Mouse (Mus musculus): ENCODE measurements around the gene Gm28036.
"Not testable (repeated sequence)": the region's sequence is repeated elsewhere in the genome, so short reads cannot be mapped to it uniquely, and the experiment has no call there.

The Gm28036 gene

DNA sequence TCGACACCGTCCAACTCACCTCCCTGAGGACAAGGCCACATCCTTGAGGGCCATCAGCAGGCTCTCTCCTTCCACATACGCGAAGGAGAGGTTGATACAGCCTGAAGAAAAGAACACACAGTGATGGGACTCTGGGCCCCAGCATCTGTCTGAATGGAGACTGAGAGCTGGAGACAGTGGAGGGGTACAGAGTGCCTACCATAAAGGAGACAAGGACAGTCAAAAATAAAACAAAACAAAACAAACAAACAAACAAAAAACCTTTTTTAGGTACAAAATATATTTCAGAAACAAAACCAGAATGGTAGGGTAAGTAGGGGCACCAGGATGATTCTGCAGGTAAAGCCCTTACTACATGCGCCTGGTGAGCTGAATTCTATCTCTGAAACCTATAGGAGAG, at the start of gene Gm28036:
TSS of gene Gm28036 (minus strand) at position 101 of the 400 bp plus-strand sequence.
- DNase-seq, result no peak

DNA sequence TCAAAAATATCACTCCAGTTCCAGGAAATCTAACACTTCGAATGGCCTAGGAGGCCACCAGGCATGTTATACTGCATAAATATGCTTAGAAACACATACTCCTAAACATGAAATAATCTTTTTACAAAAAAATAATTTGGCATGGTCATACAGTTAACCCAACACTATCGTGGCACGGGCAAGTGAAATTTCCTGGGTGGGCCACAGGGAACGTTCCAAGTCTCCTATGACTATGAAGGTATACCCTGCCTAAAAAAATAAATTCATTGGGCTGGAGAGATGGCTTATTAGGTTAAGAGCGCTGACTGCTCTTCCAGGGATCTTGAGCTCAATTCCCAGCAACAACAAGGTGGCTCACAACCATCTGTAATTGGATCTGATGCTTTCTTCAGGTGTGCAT, 39.7 kb upstream of the Gm28036 start:
- no peak for DNase-seq

DNA sequence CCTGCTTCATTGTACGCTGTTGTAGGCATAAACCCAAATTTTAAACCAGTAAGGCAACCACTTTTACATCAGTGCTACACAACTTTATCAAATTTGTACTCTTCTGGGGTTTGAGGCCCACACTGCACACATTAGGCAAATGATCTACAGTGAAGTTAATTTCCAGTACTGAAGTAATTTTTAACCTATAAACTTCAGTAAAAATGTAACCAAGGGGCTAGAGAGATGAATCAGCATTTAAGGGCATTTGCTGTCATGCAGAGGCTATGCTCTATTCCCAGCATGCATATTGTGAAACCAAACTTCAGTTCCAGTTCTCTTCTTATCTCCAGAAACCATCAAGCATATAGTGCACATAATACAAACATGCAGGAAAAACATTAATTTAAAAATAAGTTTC, 38.6 kb upstream of the Gm28036 start:
- no peak for DNase-seq

DNA sequence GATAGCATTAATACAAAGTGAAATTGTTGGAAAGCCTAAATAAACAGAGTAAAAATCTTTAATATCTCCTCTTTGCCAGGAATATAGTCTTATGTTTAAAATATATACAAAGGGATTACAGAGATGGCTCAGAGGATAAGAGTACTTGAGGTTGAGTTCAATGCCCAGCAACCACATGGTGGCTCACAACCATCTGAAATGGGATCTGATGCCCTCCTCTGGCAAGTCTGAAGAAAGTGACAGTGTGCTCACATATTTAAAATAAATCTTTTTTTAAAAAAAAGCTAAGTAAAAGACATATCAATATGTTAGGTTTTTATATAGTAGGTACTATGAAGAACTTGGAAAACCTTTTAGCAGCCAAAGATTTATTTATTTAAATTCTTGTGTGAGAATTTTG, 24.6 kb upstream of the Gm28036 start:
- DNase-seq, result no peak

DNA sequence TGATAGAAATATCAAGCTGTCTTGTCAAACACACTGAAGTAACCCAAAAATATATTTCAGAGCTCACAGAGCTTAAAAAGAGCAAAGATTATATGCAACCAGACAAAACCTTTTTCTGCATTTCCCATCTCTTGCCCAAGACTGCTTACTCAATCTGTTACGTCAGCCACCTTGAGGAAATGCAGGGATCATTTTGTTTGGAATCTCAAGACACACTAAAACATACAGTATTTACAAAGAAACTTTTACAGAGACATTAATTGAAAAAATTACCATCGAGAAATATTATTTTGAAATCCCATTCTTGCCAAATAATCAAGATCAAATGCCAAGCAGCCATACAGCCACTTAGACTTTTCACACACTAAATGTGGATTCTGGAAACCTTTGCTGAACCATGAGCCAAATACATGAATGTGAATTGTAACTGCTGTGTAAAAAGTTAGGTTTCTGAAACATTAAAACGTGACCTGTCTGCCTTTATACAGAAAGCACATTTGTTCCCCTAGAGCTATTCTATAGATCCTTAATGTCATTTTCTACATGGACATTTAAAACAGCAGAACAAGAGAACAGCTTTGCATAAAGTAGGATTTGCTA, 20.5 kb upstream of the Gm28036 start:
- DNase-seq, result no peak

GRCm38 (mm10) chr2:156146272-156146989, 19.5 kb upstream of the Gm28036 start:
- no peak for DNase-seq

GRCm38 (mm10) chr2:156145486-156146130, 18.7 kb upstream of the Gm28036 start:
- DNase-seq, result no peak

- DNase-seq, result peak; percentile 95
These were observed 17.2 kb upstream of the Gm28036 start, which contains the start of the genes Romo1 and Nfs1 for GRCm38 (mm10) chr2:156143953-156144724. Romo1 (plus strand) TSS chr2:156144039. Nfs1 (minus strand) TSS chr2:156144186.

GRCm38 (mm10) chr2:156143367-156143766, 16.5 kb upstream of the Gm28036 start:
- no peak for DNase-seq

- no peak for DNase-seq
These were observed 15.9 kb upstream of the Gm28036 start for GRCm38 (mm10) chr2:156142820-156143219.

DNA sequence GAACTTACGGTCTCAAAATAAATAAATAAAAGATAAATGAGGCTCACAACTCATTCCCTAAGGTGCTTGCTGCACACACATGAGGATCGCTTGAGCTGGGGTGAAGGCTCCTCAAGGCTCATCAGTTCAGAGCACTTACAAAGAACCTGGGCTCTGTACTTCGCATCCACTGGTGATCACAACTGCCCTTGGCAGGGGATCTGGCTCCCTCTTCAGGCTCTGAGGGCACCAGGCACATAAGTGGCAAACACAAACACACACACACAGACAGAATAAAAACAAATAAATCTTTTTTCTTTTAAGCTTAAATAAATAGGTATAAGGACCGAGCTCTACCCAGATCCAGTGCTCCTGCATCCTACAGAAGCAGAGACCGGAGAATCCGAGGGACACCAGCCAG, 8.8 kb upstream of the Gm28036 start:
- DNase-seq, result no peak

- no peak for DNase-seq
These were observed 7.3 kb upstream of the Gm28036 start for GRCm38 (mm10) chr2:156134161-156134560.

DNA sequence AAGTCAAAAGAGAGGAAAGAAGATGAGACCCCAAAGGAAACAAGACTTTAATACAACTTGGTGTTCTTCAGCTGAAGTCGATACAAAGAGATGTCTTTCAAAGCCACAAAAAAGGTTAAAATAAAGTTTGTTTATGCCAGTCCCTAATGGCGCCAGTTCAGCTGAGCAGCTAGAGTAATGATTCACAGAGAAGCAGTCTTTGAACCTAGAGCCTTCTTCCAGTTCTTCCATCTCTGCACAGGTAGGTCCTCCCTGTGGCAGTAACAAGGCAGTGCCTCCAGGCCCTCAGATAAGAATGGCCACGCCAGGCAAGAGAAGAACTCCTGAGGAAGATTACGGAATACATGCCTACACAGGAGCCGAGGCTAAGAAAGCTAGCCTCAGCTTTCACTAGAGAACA, 3.2 kb downstream of the Gm28036 start:
- no peak for DNase-seq

GRCm38 (mm10) chr2:156119566-156119965, 7.3 kb downstream of the Gm28036 start:
- DNase-seq, result no peak

DNA sequence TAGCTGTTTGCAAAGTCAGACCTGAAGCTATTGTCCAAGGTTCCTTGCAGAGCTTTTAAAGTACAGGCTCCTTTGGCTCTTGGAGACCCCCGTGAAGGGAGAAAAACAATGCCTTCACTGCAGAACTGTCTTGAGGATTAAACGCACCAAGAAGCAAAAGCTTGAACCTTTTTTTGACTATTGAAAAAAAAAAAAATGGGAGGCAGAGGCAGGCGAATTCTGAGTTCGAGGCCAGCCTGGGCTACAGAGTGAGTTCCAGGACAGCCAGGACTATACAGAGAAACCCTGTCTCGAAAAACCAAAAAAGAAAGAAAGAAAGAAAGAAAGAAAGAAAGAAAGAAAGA, 14.8 kb downstream of the Gm28036 start:
- DNase-seq, result not testable (repeated sequence)

DNA sequence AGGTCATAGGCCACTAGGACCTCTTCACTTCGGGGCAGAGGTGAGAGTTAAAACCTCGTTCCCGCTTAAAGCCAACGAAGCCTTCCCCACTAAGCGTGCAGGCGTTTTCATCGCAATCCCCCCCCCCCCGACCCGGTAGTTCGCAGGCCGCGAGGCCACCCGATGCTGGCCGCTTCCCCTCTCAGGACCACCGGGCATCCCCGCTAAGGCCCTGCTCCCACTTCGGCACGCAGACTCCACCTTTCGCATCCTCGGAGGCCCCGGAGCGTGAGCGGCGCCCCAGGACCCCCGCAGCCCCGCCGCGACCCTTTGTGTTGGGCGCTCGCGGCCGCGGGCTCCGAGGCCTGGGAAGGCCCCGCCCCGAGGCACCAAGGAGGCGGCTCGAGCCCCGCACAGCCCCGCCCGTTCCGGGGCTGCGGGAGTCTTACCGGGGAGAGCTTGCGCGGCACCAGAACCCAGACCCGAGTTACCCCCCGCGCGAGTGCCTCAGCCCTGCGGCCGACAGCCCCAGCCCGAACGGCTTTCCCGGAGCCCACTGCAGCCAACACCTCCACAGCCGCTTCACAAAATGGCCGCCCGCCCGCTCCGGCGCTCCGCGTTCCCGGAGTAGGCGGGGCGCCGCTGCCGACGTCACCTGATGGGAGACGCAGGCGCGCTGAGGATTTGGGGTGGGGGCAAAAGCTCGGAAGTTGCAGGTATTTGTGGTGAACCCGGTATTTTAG, 15.4 kb downstream of the Gm28036 start, which contains the start of the genes Cpne1 and Rbm12:
TSS of gene Cpne1 (minus strand) at position 608 of the 722 bp plus-strand sequence.
TSS of gene Rbm12 (minus strand) at position 621 of the 722 bp plus-strand sequence.
- peak; percentile 94 for DNase-seq

DNA sequence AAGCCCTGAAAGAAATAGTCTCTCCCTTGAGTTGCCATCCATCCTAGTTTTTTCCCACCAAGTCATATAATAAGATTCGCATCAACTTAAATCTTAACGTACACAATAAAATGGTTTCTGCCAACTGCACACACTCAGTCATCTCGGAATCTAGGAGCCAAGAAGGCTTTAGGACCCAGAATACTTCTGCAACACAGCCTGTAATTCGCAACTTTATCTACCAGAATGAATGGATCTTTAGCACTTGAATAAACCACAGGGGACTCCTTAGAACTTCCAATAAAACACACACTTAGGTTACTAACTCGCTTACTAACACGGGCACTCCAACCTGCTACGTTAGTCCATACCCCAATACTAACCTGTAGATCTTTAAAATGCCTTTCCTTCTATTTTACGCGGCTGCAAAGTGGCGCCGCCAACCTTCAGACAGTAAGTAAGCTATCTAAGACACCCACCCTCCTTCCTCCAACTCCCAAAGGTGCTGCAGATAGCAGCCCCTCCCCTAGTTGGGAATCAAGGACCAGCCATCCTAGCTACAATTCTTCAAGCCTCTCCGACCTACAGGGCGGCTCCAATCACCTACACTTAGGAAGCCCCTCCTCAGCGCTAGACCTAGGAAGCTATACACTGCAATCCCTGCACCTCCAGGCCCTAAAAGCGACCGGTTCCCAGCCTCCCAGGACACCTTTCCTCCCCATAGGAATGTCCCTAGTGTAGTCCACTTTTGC, 16.1 kb downstream of the Gm28036 start:
- DNase-seq, result no peak

DNA sequence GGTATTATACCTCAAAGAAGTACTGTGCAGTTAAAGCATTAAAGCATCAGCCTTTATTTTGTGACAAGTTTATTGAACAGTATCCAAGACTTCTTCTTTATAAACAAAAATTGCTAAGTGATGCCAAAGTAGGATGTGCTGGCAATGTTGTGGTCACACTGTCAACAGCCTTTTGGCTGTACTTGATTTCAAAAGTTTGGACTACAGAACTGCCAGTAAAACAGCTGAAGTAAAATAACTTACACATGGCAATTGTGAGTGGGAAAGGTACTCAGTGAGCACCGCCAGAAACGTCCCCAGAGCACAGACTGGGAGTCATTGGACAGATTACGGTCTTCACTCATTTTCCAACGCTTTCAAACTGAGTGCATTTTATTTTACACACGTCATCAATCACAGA, 35.0 kb downstream of the Gm28036 start:
- DNase-seq, result no peak

DNA sequence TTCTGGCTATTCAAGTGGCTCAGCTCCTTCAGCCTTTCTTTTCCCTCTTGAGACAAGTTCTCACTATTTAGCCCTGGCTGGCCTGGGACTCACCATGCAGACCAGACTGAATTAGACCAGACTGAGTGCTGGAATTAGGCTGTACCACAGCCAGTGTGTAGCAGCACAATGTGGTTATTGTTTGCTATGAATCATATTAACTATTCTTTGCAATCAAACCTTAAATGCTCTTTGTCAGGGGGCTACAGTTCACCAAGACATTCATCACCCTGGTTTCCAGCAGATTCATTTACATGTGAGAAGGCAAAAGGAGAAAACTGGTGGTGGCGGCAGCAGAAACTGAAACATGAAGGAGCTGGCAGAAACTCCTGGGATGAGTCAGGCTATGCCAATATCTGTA, 37.1 kb downstream of the Gm28036 start:
- no peak for DNase-seq

GRCm38 (mm10) chr2:156087391-156088110, 39.3 kb downstream of the Gm28036 start:
- no peak for DNase-seq

DNA sequence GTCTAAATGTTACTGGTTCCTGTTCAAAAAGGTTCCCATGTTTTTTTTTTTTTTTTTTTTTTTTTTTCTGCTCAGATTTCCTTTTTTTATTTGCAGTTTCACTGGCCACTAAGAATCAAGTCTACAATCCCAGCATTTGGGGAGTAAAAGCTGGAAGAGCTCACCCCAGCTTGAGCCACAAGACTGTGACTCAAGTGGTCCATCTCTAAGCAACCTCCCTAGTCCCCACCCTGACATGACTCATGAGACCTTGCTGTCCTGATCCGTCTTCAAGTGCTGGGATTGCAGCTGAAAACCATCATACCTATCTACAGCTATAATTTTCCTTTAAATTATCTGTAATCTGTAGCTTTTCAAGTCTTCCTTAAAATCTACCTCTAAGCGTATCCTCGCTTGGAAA, 42.4 kb downstream of the Gm28036 start:
- no peak for DNase-seq

Measured in right cerebral cortex, postnatal 14 days (tissue).